Mouse (Mus musculus) forebrain, postnatal 0 days (tissue): ENCODE measurements around the gene Pi4k2b. TPM values are rescaled to one million over a fixed set of nuclear protein-coding genes. Genes with fewer than 3 reads are reported as not detected.
A peak's percentile ranks its signal among the peaks of the same experiment; 100 is the strongest.

Experiments
- ATAC-seq: fragments of 200-750 bp; cut with Nextera tagmentation; 2 replicates; pipeline ENCODE4 v1.8.0; 2017; ENCODE audit warnings: mild to moderate bottlenecking, moderate library complexity
- DNase-seq: peaks from one replicate; pipeline ENCODE4 v3.0.0-alpha.2; 2015
- H3K27ac ChIP-seq: fragments of 300-500 bp; sonication (generic); 2 replicates; pipeline ENCODE4 v1.5.1; 2014; ENCODE audit warnings: low read depth, mild to moderate bottlenecking, antibody characterized with exemption, low read length, moderate library complexity, mixed read lengths
- H3K27me3 ChIP-seq: fragments of 300-500 bp; sonication (generic); 2 replicates; pipeline ENCODE4 v1.6.1; 2014; ENCODE audit warnings: mild to moderate bottlenecking, low read length, mixed read lengths; ENCODE audit not compliant: insufficient read depth
- H3K36me3 ChIP-seq: fragments of 300-500 bp; sonication (generic); 2 replicates; pipeline ENCODE4 v1.6.1; 2014; ENCODE audit warnings: mild to moderate bottlenecking, moderate library complexity; ENCODE audit not compliant: insufficient read depth
- H3K4me1 ChIP-seq: fragments of 300-500 bp; sonication (generic); 2 replicates; pipeline ENCODE4 v1.6.1; 2014; ENCODE audit warnings: antibody characterized with exemption; ENCODE audit not compliant: insufficient read depth
- H3K4me2 ChIP-seq: fragments of 300-500 bp; sonication (generic); 2 replicates; pipeline ENCODE4 v1.6.1; 2014; ENCODE audit warnings: low read depth, mild to moderate bottlenecking, moderate library complexity
- H3K4me3 ChIP-seq: fragments of 300-500 bp; sonication (generic); 2 replicates; pipeline ENCODE4 v1.5.1; 2014; ENCODE audit warnings: low read depth, low read length, mixed read lengths
- H3K9ac ChIP-seq: fragments of 300-500 bp; sonication (generic); 2 replicates; pipeline ENCODE4 v1.6.1; 2014; ENCODE audit warnings: mild to moderate bottlenecking
- H3K9me3 ChIP-seq: fragments of 300-500 bp; sonication (generic); 2 replicates; pipeline ENCODE4 v1.6.1; 2016; ENCODE audit warnings: low read length
- CTCF ChIP-seq: sonication (generic); IDR thresholded peaks from 2 replicates; pipeline ENCODE4 v1.5.1; 2016; ENCODE audit warnings: antibody characterized with exemption, control low read depth, low read depth
- WGBS: fragments of 180-500 bp; shearing (Covaris S2); extraction: QIAGEN DNeasy Blood & Tissue Kit; methylation state at CpG from one replicate; pipeline ENCODE4 v1.1.7; 2014; 5-methylcytosine and 5-hydroxymethylcytosine counted together
- polyA plus RNA-seq: library from polyadenylated mRNA; unstranded; fragments of >200 nt; fragmentation: Nextera tagmentation; extraction: Ambion mirVana; gene quantifications from 2 replicates; pipeline ENCODE4 v1.2.1, GENCODE M21; 2015
- total RNA-seq: library from RNA; depleted of rRNA; stranded (reverse); fragments of >200 nt; gene quantifications from 2 replicates; pipeline ENCODE4 v1.2.3, GENCODE M21; 2014

Pi4k2b gene
- total and polyA plus RNA-seq, 2 experiments from 2014 or later, result 2.0 to 6.4 TPM

DNA sequence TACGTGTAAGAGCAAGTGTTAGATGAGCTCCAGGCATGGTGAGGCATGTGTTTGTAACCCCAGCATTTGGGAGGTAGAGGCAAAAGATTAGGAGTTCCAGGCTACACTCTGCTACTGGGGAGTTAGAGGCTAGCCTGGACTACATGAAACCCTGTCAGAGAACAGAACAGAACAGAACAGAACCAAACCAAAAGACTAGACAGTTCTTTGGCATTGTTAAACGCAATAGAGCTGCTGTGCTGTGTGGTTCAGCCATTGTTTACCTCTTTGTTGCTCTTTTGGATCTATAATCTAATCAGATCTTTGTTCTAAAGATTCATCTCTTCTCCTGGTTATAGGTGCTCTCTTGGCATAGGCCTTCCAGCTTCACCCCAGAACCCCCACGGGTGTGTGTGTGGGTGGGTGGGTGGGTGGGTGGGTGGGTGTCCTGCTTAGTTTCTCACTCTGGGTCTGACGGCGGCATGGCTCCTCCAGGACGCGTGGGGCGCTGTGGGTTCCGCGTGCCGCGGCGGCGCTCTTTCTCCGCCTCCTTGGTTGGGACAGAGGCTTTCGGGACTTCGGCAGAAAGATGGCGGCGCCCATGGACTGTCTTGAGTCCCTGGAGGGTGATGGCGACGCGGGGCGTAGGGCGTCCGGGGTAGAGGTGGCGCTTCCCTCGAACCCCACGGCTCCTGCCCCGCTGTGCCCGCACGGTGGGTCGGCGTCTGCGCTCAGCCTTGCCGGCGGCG is 41.3 kb downstream of the Pi4k2b start:
- H3K4me1 ChIP-seq, result no peaks in the 10 kb centered on the region
- 4% methylated on average over 37 of the region's 37 CpGs for WGBS

DNA sequence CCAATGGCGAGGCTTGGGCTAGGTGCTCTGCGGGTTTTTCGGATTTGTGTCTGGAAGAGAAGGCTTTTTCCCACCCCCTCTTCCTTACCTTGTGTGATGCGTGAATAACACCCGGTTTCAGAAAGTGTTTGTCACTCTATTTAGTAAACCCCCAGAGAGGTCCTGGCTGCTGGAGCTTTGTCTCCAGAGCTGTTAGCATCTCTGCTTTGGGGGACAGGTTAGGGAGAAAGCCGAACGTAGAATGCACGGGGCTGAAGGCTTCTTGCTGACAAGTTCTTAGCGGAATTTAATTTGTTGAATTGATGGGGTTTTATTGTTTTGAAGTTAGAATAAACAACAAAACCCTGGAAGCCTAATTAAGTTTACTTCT is 41.9 kb downstream of the Pi4k2b start:
- no peak for DNase-seq
- peak; percentile 72 for ATAC-seq
- H3K9ac ChIP-seq, result peak overlapping the region; percentile 82
- peak overlapping the region; percentile 92 for H3K4me3 ChIP-seq
- H3K27me3 ChIP-seq, result no peaks in the 10 kb centered on the region
- no peaks in the 10 kb centered on the region for H3K4me1 ChIP-seq
- 0 out of 2 replicates have a peak, but pooled peaks cover 5% of the 10 kb centered on the region for H3K36me3 ChIP-seq
- H3K9me3 ChIP-seq, result no peaks in the 10 kb centered on the region
- WGBS, result under 1% methylated on average over 9 of the region's 9 CpGs
- peak overlapping the region; percentile 86 for H3K27ac ChIP-seq
- TF ChIP-seq CTCF, result no peak
- peak overlapping the region; percentile 69 for H3K4me2 ChIP-seq

More for the DNA sequence above, 41.3 kb downstream of the Pi4k2b start:
- Histone ChIP-seq H3K4me2 (peak overlapping the region; percentile 69), H3K9me3 (no peaks in the 10 kb centered on the region), H3K9ac (peak overlapping the region; percentile 82), H3K4me3 (peak overlapping the region; percentile 92), H3K36me3 (0 out of 2 replicates have a peak, but pooled peaks cover 5% of the 10 kb centered on the region), H3K27ac (peak overlapping the region; percentile 86), H3K27me3 (no peaks in the 10 kb centered on the region)
- ATAC-seq (peak; percentile 99), DNase-seq (peak; percentile 94)
- TF ChIP-seq CTCF, result peak; percentile 83

DNA sequence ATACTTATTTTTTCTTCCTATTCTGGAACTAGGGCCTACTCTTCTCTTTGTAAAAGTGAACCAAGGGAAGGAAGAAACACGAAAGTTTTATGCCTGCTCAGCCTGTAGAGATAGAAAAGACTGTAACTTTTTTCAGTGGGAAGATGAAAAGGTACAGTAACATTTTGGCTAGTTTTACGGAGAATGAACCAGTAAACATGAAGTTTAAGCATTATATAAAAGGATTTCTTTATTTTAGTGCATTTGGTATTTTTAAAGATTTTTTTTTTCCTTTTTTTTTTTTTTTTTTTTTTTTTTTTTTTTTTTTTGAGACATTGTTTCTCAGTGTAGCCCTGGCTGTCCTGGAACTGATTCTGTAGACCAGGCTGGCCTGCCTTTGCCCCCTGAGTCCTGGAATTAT is 42.6 kb downstream of the Pi4k2b start:
- peak overlapping the region; percentile 69; the same call in 1 of the 2 replicates for H3K4me2 ChIP-seq
- H3K27ac ChIP-seq, result no peak overlapping the region
- no peak overlapping the region for H3K4me3 ChIP-seq
- no peaks in the 10 kb centered on the region for H3K4me1 ChIP-seq
- ATAC-seq, result no peak
- 0 out of 2 replicates have a peak, but pooled peaks cover 8% of the 10 kb centered on the region for H3K36me3 ChIP-seq
- H3K9ac ChIP-seq, result no peak overlapping the region
- no peaks in the 10 kb centered on the region for H3K27me3 ChIP-seq
- WGBS, result 70% methylated on average over 2 of the region's 2 CpGs
- H3K9me3 ChIP-seq, result no peaks in the 10 kb centered on the region
- no peak for TF ChIP-seq CTCF
- DNase-seq, result no peak

DNA sequence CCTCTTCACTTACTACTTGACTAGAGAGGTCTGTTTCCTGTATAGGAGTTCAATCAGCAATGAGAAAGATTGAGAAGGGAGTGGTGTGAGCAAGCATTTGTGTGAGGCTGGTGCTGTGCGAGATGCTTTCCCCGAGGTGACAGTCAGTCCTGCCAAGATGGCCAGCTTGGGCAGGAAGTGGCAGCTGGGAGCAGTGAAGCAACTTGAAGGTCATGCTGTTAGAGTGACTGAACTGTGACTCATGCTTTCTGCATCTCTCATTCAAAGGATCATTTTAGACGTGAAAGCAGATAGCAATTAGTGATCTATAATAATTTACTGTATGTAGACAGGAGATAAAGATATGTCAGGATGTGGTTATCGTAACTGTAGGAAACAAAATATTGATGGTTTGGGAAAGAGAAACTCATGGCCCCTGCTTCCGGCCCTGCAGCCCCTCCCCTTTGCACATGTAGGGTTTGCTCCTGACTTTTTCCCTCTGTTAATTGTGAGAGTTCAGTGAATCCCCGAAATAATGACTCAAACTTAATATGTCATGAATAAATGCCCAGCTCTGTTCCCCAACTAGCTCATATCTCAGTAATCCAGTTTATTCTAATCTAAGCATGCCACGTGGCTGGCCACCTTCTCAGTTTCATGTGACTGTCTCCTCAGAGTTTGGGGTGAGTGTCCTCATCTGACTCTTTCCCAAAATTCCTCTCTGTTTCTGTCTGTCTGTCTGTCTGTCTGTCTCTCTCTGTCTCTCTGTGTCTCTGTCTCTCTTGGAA is 45.4 kb downstream of the Pi4k2b start:
- Histone ChIP-seq H3K27me3 (no peaks in the 10 kb centered on the region), H3K36me3 (0 out of 2 replicates have a peak, but pooled peaks cover 8% of the 10 kb centered on the region), H3K4me1 (no peaks in the 10 kb centered on the region), H3K4me3 (no peak overlapping the region), H3K9me3 (no peaks in the 10 kb centered on the region), H3K4me2 (no peak overlapping the region), H3K9ac (no peak overlapping the region), H3K27ac (no peak overlapping the region)
- ATAC-seq, result no peak
- WGBS, result 93% methylated on average over 7 of the region's 7 CpGs
- DNase-seq, result no peak
- no peak for TF ChIP-seq CTCF

DNA sequence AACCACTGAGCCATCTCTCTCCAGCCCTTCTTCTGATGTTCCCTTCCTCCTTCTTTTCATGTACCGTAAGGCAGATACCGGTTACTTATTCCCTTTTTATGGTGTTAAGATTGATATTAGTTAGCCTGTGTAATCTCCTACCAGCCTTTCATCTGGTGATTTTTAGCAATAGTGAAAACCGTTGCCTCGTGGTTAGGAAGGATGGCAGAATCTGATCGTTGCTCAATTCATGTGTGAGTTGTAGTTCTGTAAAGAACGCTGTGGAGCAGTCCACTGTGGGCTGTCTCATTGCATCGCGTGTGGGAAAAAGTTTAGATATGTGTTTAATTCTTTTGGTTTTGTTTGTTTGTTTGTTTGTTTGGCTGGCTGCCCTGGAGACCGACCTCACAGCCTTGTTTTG is 51.9 kb downstream of the Pi4k2b start:
- no peak overlapping the region for H3K9ac ChIP-seq
- no peak for TF ChIP-seq CTCF
- H3K4me1 ChIP-seq, result no peaks in the 10 kb centered on the region
- no peak overlapping the region for H3K4me3 ChIP-seq
- ATAC-seq, result no peak
- H3K27ac ChIP-seq, result no peak overlapping the region
- no peaks in the 10 kb centered on the region for H3K27me3 ChIP-seq
- H3K9me3 ChIP-seq, result no peaks in the 10 kb centered on the region
- peaks cover 26% of the 10 kb centered on the region for H3K36me3 ChIP-seq
- H3K4me2 ChIP-seq, result no peak overlapping the region
- no peak for DNase-seq
- WGBS, result 93% methylated on average over 9 of the region's 9 CpGs

DNA sequence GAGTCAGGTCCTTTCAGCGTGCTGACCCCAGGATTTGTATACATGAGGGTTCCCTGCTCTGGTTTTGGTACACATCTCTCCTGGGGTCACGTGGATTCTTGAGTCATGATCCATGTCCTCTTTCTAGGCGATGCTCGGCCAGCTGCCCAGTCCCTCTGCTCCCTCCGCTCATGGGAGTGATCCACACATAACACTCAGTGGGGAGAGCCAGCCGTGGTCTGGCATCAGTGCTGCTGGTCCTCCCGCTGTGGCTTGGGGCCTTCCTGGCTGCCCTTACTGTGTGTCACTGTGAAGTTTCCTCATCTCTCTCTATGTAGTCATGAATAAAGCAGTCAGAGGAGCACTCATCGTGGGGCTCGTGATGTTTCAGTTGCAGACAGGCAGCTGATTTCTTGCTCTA is 52.7 kb downstream of the Pi4k2b start:
- WGBS, result 91% methylated on average over 9 of the region's 9 CpGs
- Histone ChIP-seq H3K9ac (no peak overlapping the region), H3K27me3 (no peaks in the 10 kb centered on the region), H3K4me2 (no peak overlapping the region), H3K36me3 (peaks cover 23% of the 10 kb centered on the region), H3K4me3 (no peak overlapping the region), H3K4me1 (no peaks in the 10 kb centered on the region), H3K27ac (no peak overlapping the region), H3K9me3 (no peaks in the 10 kb centered on the region)
- no peak for TF ChIP-seq CTCF
- no peak for ATAC-seq
- DNase-seq, result no peak
